Mouse (Mus musculus) heart, postnatal 14 days (tissue): Measurements from ENCODE around the gene Slc27a3. TPM values are rescaled to one million over a fixed set of nuclear protein-coding genes. Genes with fewer than 3 reads are reported as not detected.

Experiments used
- DNase-seq, 2 experiments: peaks; one replicate each; pipeline ENCODE4 v3.0.0; 2021 to 2022
- intact Hi-C: fragments of 180-260 bp; cut with DNase I; formaldehyde crosslinking; loops from one replicate; pipeline ENCODE4 v1.15.1; 2025
- total RNA-seq, 2 experiments: library from RNA; stranded (reverse); gene quantifications; 2 replicates each; pipeline ENCODE4 v1.2.3; 2021

The Slc27a3 gene
- total RNA-seq, 2 experiments from 2014 or later, result 1.9 to 2.6 TPM

- intact Hi-C loops, result no loop called here
- DNase-seq, result no peak
Observed at GRCm38 (mm10) chr3:90392661-90393060, 2.9 kb upstream of the Slc27a3 start.

- intact Hi-C loops, result no loop called here
- DNase-seq, result no peak
Observed at GRCm38 (mm10) chr3:90391941-90392340, 2.2 kb upstream of the Slc27a3 start.

GRCm38 (mm10) chr3:90391004-90391403 lies 1.3 kb upstream of the Slc27a3 start:
- no peak for DNase-seq
- intact Hi-C loops, result no loop called here

GRCm38 (mm10) chr3:90388726-90389510 lies 820 bp downstream of the Slc27a3 start:
- DNase-seq, result peak; percentile 42 to 54
- intact Hi-C loops, result no loop called here

GRCm38 (mm10) chr3:90388192-90388591 lies 1.5 kb downstream of the Slc27a3 start:
- no peak for DNase-seq
- intact Hi-C loops, result no loop called here

GRCm38 (mm10) chr3:90387483-90387882 lies 2.3 kb downstream of the Slc27a3 start:
- DNase-seq, result peak; percentile 22 to 40
- intact Hi-C loops, result no loop called here

- DNase-seq, result no peak
- intact Hi-C loops, result no loop called here
Observed at GRCm38 (mm10) chr3:90386817-90387216, 2.9 kb downstream of the Slc27a3 start.

GRCm38 (mm10) chr3:90384851-90385375 lies 4.8 kb downstream of the Slc27a3 start:
- DNase-seq, result no peak
- intact Hi-C loops, result no loop called here

- no peak for DNase-seq
Observed at GRCm38 (mm10) chr3:90383690-90384089, 6.0 kb downstream of the Slc27a3 start.

GRCm38 (mm10) chr3:90381727-90382126 lies 8.0 kb downstream of the Slc27a3 start:
- intact Hi-C loops, result no loop called here
- no peak for DNase-seq

More at GRCm38 (mm10) chr3:90383690-90384089, 6.0 kb downstream of the Slc27a3 start:
- intact Hi-C loops, result no loop called here

GRCm38 (mm10) chr3:90378496-90378895 lies 11.2 kb downstream of the Slc27a3 start:
- intact Hi-C loops, result no loop called here
- DNase-seq, result no peak

- DNase-seq, result no peak
- intact Hi-C loops, result no loop called here
Observed at GRCm38 (mm10) chr3:90376247-90376585, 13.5 kb downstream of the Slc27a3 start.

- intact Hi-C loops, result no loop called here
- DNase-seq, result no peak
Observed at GRCm38 (mm10) chr3:90375562-90376246, 14.0 kb downstream of the Slc27a3 start.

GRCm38 (mm10) chr3:90374368-90374767 lies 15.4 kb downstream of the Slc27a3 start:
- intact Hi-C loops, result loop anchor here (5.0 kb wide), 1 partner anchor 82 kb away; the partner anchor contains the start of gene Gatad2b
- DNase-seq, result no peak

GRCm38 (mm10) chr3:90373432-90374028 lies 16.2 kb downstream of the Slc27a3 start:
- DNase-seq, result peak; percentile 75 to 88
- intact Hi-C loops, result loop anchor here (1.0 to 5.0 kb wide), 3 partner anchors 81 to 153 kb away; partner anchors contain the start of genes Dennd4b and Gatad2b

- intact Hi-C loops, result loop anchor here (1.0 to 5.0 kb wide), 3 partner anchors 81 to 153 kb away; partner anchors contain the start of genes Dennd4b and Gatad2b
- no peak for DNase-seq
Observed at GRCm38 (mm10) chr3:90372817-90373216, 16.9 kb downstream of the Slc27a3 start.

GRCm38 (mm10) chr3:90371857-90372256 lies 17.9 kb downstream of the Slc27a3 start:
- no peak for DNase-seq
- intact Hi-C loops, result loop anchor here (2.0 to 5.0 kb wide), 3 partner anchors 21 to 107 kb away; partner anchors contain the start of genes Dennd4b and Gatad2b

GRCm38 (mm10) chr3:90369041-90369440 lies 20.7 kb downstream of the Slc27a3 start:
- no peak for DNase-seq
- intact Hi-C loops, result no loop called here

GRCm38 (mm10) chr3:90367001-90367632 lies 22.6 kb downstream of the Slc27a3 start:
- DNase-seq, result no peak
- intact Hi-C loops, result no loop called here

- intact Hi-C loops, result no loop called here
Observed at GRCm38 (mm10) chr3:90362346-90362745, 27.4 kb downstream of the Slc27a3 start.

More at GRCm38 (mm10) chr3:90362346-90362745, 27.4 kb downstream of the Slc27a3 start:
- DNase-seq, result no peak
